Mouse (Mus musculus) erythroblast, embryonic 14.5 days (primary cell): ENCODE results near the gene Flad1.

Source experiments
- GATA1 ChIP-seq: IDR thresholded peaks from 2 replicates; pipeline ENCODE4 v1.6.1; 2012; ENCODE audit warnings: low read length, inconsistent platforms, mixed read lengths
- TAL1 ChIP-seq: IDR thresholded peaks from 3 replicates; pipeline ENCODE4 v1.6.1; 2012; ENCODE audit warnings: low read length, inconsistent platforms, mixed read lengths

GRCm38 (mm10) chr3:89411490-89412393, at the start of gene Flad1:
- TF ChIP-seq GATA1: no peak
- no peak for TF ChIP-seq TAL1
